Mouse (Mus musculus): ENCODE data around the gene Plpp6. TPM values are rescaled to one million over a fixed set of nuclear protein-coding genes. Genes with fewer than 3 reads are reported as not detected.

The Plpp6 gene
- total and polyA plus RNA-seq, 3 experiments, result 5.3 to 6.6 (median 5.6) TPM

DNA sequence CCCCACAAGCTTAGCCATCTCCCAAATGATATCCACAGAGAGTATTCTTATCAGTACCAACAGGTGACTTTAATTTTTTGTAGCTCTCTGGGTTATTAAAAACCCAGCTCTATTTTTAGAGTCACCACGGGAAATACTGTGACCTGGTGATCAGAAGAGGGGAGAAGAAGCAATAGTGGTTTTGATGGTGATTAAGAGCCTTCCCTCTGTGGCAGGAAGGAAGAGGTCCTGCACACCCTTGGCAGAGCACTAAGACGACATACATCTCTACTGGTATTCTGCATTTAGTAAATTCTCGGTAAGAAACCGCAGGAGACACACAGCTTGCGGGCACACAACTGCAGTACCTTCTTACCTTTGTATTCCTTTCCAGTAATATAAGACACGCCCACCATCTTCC lies 49.2 kb upstream of the Plpp6 start:
- H3K4me1 ChIP-seq (ENCODE audit: control insufficient read depth in 1 of 2, insufficient read depth in 2 of 2), result peaks cover 0 to 6% of the 10 kb centered on the region in 2 experiments; a peak in 1 of 4 replicates
- no peak overlapping the region for H3K27ac ChIP-seq (ENCODE audit: insufficient read depth, low read depth)
- dilution Hi-C loops (cut with MboI; ENCODE audit: extremely low pct_ligation_motif_present, extremely low pct_unique_long_range_greater_than_20kb, low sequenced_read_pairs), result no loop called here
- TF ChIP-seq SIN3A (IDR thresholded peaks at IDR 0.05; ENCODE audit: low read length), result no peak
- TF ChIP-seq KAT2A (IDR thresholded peaks at IDR 0.05; ENCODE audit: insufficient replicate concordance, low read length), result no peak
- TF ChIP-seq UBTF (IDR thresholded peaks at IDR 0.05; ENCODE audit: low read depth, low read length), result no peak
- no peak for TF ChIP-seq TBP (conservative IDR thresholded peaks at IDR 0.05; ENCODE audit: low read depth, low read length)
- no peak for TF ChIP-seq TCF12 (IDR thresholded peaks at IDR 0.05; ENCODE audit: low read depth, low read length)
- TF ChIP-seq NRF1 (IDR thresholded peaks at IDR 0.05; ENCODE audit: low read depth, low read length), result no peak
- no peak for TF ChIP-seq ZNF384 (IDR thresholded peaks at IDR 0.05; ENCODE audit: low read depth, low read length)
- TF ChIP-seq ETS1 (conservative IDR thresholded peaks at IDR 0.05; ENCODE audit: low read depth, low read length), result no peak
- TF ChIP-seq RCOR1 (conservative IDR thresholded peaks at IDR 0.05; ENCODE audit: low read depth, low read length), result no peak
- TF ChIP-seq PAX5 (IDR thresholded peaks at IDR 0.05; ENCODE audit: low read length), result no peak
- TF ChIP-seq ZKSCAN1 (IDR thresholded peaks at IDR 0.05; ENCODE audit: borderline replicate concordance, low read depth, low read length), result no peak
- H3K27me3 ChIP-seq (replicated peaks), result no peaks in the 10 kb centered on the region
- H3K9ac ChIP-seq (ENCODE audit: insufficient read depth, low read depth), result no peak overlapping the region
- no peaks in the 10 kb centered on the region for H3K36me3 ChIP-seq (replicated peaks in 1 of 2; ENCODE audit: control insufficient read depth in 1 of 2, insufficient read depth in 1 of 2, low read length in 1 of 2)
- in situ Hi-C loops (cut with MboI; ENCODE audit: low pct_ligation_motif_present, low pct_unique_long_range_greater_than_20kb, low sequenced_read_pairs), result no loop called here
- no peak for DNase-seq (ENCODE audit: extremely low read depth)
- no peaks in the 10 kb centered on the region for H3K9me3 ChIP-seq (replicated peaks; ENCODE audit: low read length)
- H3K4me3 ChIP-seq (replicated peaks in 1 of 3; ENCODE audit: low read depth in 2 of 3, low read length in 2 of 3, poor library complexity in 1 of 3), result no peak overlapping the region
- H3K4me2 ChIP-seq (ENCODE audit: insufficient read depth, low read depth, poor library complexity, severe bottlenecking), result no peak overlapping the region
- H3K79me2 ChIP-seq (replicated peaks; ENCODE audit: control insufficient read depth, extremely low read depth, insufficient read depth, poor library complexity, severe bottlenecking), result no peaks in the 10 kb centered on the region

DNA sequence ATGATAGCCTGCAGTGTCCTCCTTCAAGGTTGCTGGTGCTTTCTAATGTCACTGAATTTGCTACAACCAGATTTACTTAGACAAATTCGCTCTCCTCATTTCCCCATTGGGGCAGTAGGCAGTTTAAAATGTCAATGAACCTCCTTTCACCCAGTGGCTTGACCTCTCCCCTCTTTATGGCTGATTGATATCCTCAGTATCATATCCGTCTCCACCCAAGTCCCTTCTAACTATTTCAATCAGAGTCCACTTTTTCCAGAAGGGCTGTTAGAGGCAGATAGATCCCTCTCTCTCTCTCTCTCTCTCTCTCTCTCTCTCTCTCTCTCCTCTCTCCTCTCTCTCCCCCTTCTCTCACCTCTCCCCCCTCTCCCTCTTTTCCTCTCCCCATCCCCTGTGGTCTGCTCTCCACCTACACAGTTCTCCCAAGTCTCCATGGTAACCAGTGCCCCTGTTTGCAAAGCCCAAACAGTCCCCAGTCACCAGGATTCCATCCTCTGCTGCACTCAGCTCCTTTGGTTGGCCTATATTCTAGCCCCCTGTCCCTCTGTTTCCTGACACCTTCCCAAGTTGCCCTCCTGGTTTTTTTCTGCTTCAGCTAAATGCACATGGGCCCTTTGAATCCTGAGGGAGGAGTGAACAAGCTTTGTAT lies 48.0 kb upstream of the Plpp6 start:
- dilution Hi-C loops (cut with MboI; ENCODE audit: extremely low pct_ligation_motif_present, extremely low pct_unique_long_range_greater_than_20kb, low sequenced_read_pairs), result no loop called here
- Histone ChIP-seq H3K9me3 (replicated peaks; ENCODE audit: low read length) (no peaks in the 10 kb centered on the region), H3K4me2 (ENCODE audit: insufficient read depth, low read depth, poor library complexity, severe bottlenecking) (no peak overlapping the region), H3K79me2 (replicated peaks; ENCODE audit: control insufficient read depth, extremely low read depth, insufficient read depth, poor library complexity, severe bottlenecking) (no peaks in the 10 kb centered on the region), H3K4me1 (ENCODE audit: control insufficient read depth in 1 of 2, insufficient read depth in 2 of 2) (peaks cover 0 to 5% of the 10 kb centered on the region in 2 experiments; a peak in 1 of 4 replicates), H3K27me3 (replicated peaks) (no peaks in the 10 kb centered on the region), H3K4me3 (replicated peaks in 1 of 3; ENCODE audit: low read depth in 2 of 3, low read length in 2 of 3, poor library complexity in 1 of 3) (no peak overlapping the region), H3K36me3 (replicated peaks in 1 of 2; ENCODE audit: control insufficient read depth in 1 of 2, insufficient read depth in 1 of 2, low read length in 1 of 2) (no peaks in the 10 kb centered on the region), H3K9ac (ENCODE audit: insufficient read depth, low read depth) (no peak overlapping the region), H3K27ac (ENCODE audit: insufficient read depth, low read depth) (no peak overlapping the region)
- TF ChIP-seq TBP (conservative IDR thresholded peaks at IDR 0.05; ENCODE audit: low read depth, low read length), result no peak
- no peak for DNase-seq (ENCODE audit: extremely low read depth)
- in situ Hi-C loops (cut with MboI; ENCODE audit: low pct_ligation_motif_present, low pct_unique_long_range_greater_than_20kb, low sequenced_read_pairs), result no loop called here

DNA sequence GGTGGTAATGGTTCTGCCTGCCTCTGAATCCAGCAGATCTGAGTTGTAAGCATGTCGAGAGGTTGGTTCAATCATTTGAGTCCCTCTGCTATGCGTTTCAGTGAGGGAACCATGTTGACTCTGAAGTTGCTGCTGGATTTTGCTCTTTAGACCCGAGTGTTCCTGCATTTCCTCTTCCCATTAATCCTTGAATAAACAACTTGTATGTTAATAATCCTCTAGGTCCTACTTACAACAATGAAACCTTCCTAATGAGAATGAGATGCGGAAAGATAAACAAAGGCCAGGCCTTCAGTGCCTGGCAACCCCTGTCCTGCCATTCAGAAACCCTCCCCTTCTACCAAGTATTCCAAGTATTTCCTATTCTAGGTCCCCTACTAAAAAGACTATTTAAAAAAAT lies 47.3 kb upstream of the Plpp6 start:
- H3K4me2 ChIP-seq (ENCODE audit: insufficient read depth, low read depth, poor library complexity, severe bottlenecking), result no peak overlapping the region
- H3K4me1 ChIP-seq (ENCODE audit: control insufficient read depth in 1 of 2, insufficient read depth in 2 of 2), result peaks cover 0 to 5% of the 10 kb centered on the region in 2 experiments; a peak in 1 of 4 replicates
- dilution Hi-C loops (cut with MboI; ENCODE audit: extremely low pct_ligation_motif_present, extremely low pct_unique_long_range_greater_than_20kb, low sequenced_read_pairs), result no loop called here

More for the DNA sequence above, 47.3 kb upstream of the Plpp6 start:
- no peaks in the 10 kb centered on the region for H3K79me2 ChIP-seq (replicated peaks; ENCODE audit: control insufficient read depth, extremely low read depth, insufficient read depth, poor library complexity, severe bottlenecking)
- in situ Hi-C loops (cut with MboI; ENCODE audit: low pct_ligation_motif_present, low pct_unique_long_range_greater_than_20kb, low sequenced_read_pairs), result no loop called here
- no peaks in the 10 kb centered on the region for H3K27me3 ChIP-seq (replicated peaks)
- no peak for DNase-seq (ENCODE audit: extremely low read depth)
- H3K27ac ChIP-seq (ENCODE audit: insufficient read depth, low read depth), result no peak overlapping the region
- H3K9ac ChIP-seq (ENCODE audit: insufficient read depth, low read depth), result no peak overlapping the region
- H3K9me3 ChIP-seq (replicated peaks; ENCODE audit: low read length), result no peaks in the 10 kb centered on the region
- no peaks in the 10 kb centered on the region for H3K36me3 ChIP-seq (replicated peaks in 1 of 2; ENCODE audit: control insufficient read depth in 1 of 2, insufficient read depth in 1 of 2, low read length in 1 of 2)
- H3K4me3 ChIP-seq (replicated peaks in 1 of 3; ENCODE audit: low read depth in 2 of 3, low read length in 2 of 3, poor library complexity in 1 of 3), result no peak overlapping the region
- TF ChIP-seq CHD2 (IDR thresholded peaks at IDR 0.05; ENCODE audit: low read length) (no peak), TBP (conservative IDR thresholded peaks at IDR 0.05; ENCODE audit: low read depth, low read length) (no peak), MEF2A (IDR thresholded peaks at IDR 0.05; ENCODE audit: borderline replicate concordance, low read depth, low read length) (no peak), USF2 (conservative IDR thresholded peaks at IDR 0.05; ENCODE audit: low read depth, low read length) (no peak), ZNF384 (IDR thresholded peaks at IDR 0.05; ENCODE audit: low read depth, low read length) (no peak), ELF1 (IDR thresholded peaks at IDR 0.05; ENCODE audit: low read depth, low read length) (no peak), USF1 (IDR thresholded peaks at IDR 0.05; ENCODE audit: low read depth, low read length) (no peak), POLR2AphosphoS2 (IDR thresholded peaks at IDR 0.05; ENCODE audit: low read depth, low read length) (no peak)
